Mouse (Mus musculus) erythroid progenitor cell, adult 5-6 weeks (primary cell): ENCODE results near the gene Kcnh2. TPM values are rescaled to one million over a fixed set of nuclear protein-coding genes. Genes with fewer than 3 reads are reported as not detected.

Experiments used
- ATAC-seq: replicated peaks from 2 replicates; pipeline ENCODE4 v1.8.0; 2016; ENCODE audit warnings: moderate number of reproducible peaks, mild to moderate bottlenecking, moderate TSS enrichment, inconsistent platforms; ENCODE audit not compliant: poor library complexity, low FRiP score, severe bottlenecking
- total RNA-seq, 2 experiments: library from RNA; stranded (forward) in 1 of 2; stranded (reverse) in 1 of 2; fragments of 150-400 nt in 1 of 2; fragments of 186-747, 209-891 nt in 1 of 2; gene quantifications; 2 replicates each; pipeline versions ENCODE4 v1.2.3 to v1.2.4; 2015 to 2017; ENCODE audit warnings: low replicate concordance in 2 of 2

Gene Kcnh2
- total RNA-seq, 2 experiments from 2014 or later: not detected

DNA sequence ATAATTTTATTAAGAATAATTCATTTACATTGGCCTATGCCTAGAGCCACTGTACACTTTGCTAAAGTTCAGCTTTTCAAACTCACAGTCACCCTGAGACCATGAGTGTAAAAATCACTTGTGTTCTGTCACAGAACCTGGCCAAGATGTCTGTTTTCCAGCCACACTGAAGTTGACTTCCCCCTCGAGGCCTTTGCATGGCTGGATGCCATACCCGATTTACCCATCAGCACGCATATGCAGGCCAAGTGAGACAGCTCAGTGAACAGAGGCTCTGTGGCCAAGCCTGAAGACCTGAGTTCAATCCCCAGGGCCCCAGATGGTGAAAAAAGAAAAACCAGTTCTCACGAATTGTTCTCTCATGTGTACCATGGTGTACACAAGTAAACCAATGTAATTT, 80.5 kb downstream of the Kcnh2 start:
- ATAC-seq: no peak

Other genes with a start within 250 kb of the Kcnh2 start
- gene Nupl2, start 186.6 kb downstream of the Kcnh2 start, total RNA-seq (2015; ENCODE audit: low replicate concordance): 2.9 and 3.2 TPM in 2 replicates
- 0.38 and 3.5 TPM in 2 replicates for gene Nupl2, start 186.6 kb downstream of the Kcnh2 start, total RNA-seq (2017; ENCODE audit: low replicate concordance)
- gene Nos3, start 13.2 kb upstream of the Kcnh2 start, total RNA-seq (2015; ENCODE audit: low replicate concordance): not detected in 2 replicates
- gene Nos3, start 13.2 kb upstream of the Kcnh2 start, total RNA-seq (2017; ENCODE audit: low replicate concordance): not detected in 2 replicates
- not detected in 2 replicates for gene Atg9b, start 40.5 kb upstream of the Kcnh2 start, total RNA-seq (2015; ENCODE audit: low replicate concordance)
- not detected in 2 replicates for gene Atg9b, start 40.5 kb upstream of the Kcnh2 start, total RNA-seq (2017; ENCODE audit: low replicate concordance)
- gene Abcb8, start 42.1 kb upstream of the Kcnh2 start, total RNA-seq (2015; ENCODE audit: low replicate concordance): 11.9 TPM in 1 of 2 replicates, not detected in the other
- gene Abcb8, start 42.1 kb upstream of the Kcnh2 start, total RNA-seq (2017; ENCODE audit: low replicate concordance): 1.7 and 8.0 TPM in 2 replicates
- not detected in 2 replicates for gene Asic3, start 61.8 kb upstream of the Kcnh2 start, total RNA-seq (2015; ENCODE audit: low replicate concordance)
- not detected in 2 replicates for gene Asic3, start 61.8 kb upstream of the Kcnh2 start, total RNA-seq (2017; ENCODE audit: low replicate concordance)
- gene Cdk5, start 71.9 kb upstream of the Kcnh2 start, total RNA-seq (2015; ENCODE audit: low replicate concordance): 6.3 and 10.8 TPM in 2 replicates
- gene Cdk5, start 71.9 kb upstream of the Kcnh2 start, total RNA-seq (2017; ENCODE audit: low replicate concordance): 1.7 and 3.7 TPM in 2 replicates
- 16.6 and 44.4 TPM in 2 replicates for gene Slc4a2, start 72.2 kb upstream of the Kcnh2 start, total RNA-seq (2015; ENCODE audit: low replicate concordance)
- 14.1 and 50.6 TPM in 2 replicates for gene Slc4a2, start 72.2 kb upstream of the Kcnh2 start, total RNA-seq (2017; ENCODE audit: low replicate concordance)
- 37.1 and 78.4 TPM in 2 replicates for gene Fastk, start 93.7 kb upstream of the Kcnh2 start, total RNA-seq (2015; ENCODE audit: low replicate concordance)
- 15.8 and 32.3 TPM in 2 replicates for gene Fastk, start 93.7 kb upstream of the Kcnh2 start, total RNA-seq (2017; ENCODE audit: low replicate concordance)
- gene Tmub1, start 96.2 kb upstream of the Kcnh2 start, total RNA-seq (2015; ENCODE audit: low replicate concordance): 5.4 TPM in 1 of 2 replicates, not detected in the other
- 0.64 and 12.8 TPM in 2 replicates for gene Tmub1, start 96.2 kb upstream of the Kcnh2 start, total RNA-seq (2017; ENCODE audit: low replicate concordance)
- gene Agap3, start 100.6 kb upstream of the Kcnh2 start, total RNA-seq (2015; ENCODE audit: low replicate concordance): 9.6 and 10.5 TPM in 2 replicates
- 14.1 and 23.0 TPM in 2 replicates for gene Agap3, start 100.6 kb upstream of the Kcnh2 start, total RNA-seq (2017; ENCODE audit: low replicate concordance)
- gene Gbx1, start 175.6 kb upstream of the Kcnh2 start, total RNA-seq (2015; ENCODE audit: low replicate concordance): not detected in 2 replicates
- not detected in 2 replicates for gene Gbx1, start 175.6 kb upstream of the Kcnh2 start, total RNA-seq (2017; ENCODE audit: low replicate concordance)
- gene Asb10, start 189.4 kb upstream of the Kcnh2 start, total RNA-seq (2015; ENCODE audit: low replicate concordance): not detected in 2 replicates
- gene Asb10, start 189.4 kb upstream of the Kcnh2 start, total RNA-seq (2017; ENCODE audit: low replicate concordance): not detected in 2 replicates
- not detected in 2 replicates for gene 4931409K22Rik, start 205.2 kb upstream of the Kcnh2 start, total RNA-seq (2015; ENCODE audit: low replicate concordance)
- gene 4931409K22Rik, start 205.2 kb upstream of the Kcnh2 start, total RNA-seq (2017; ENCODE audit: low replicate concordance): not detected in 2 replicates
- 14.7 and 18.0 TPM in 2 replicates for gene Abcf2, start 225.9 kb upstream of the Kcnh2 start, total RNA-seq (2015; ENCODE audit: low replicate concordance)
- 13.7 and 18.1 TPM in 2 replicates for gene Abcf2, start 225.9 kb upstream of the Kcnh2 start, total RNA-seq (2017; ENCODE audit: low replicate concordance)
- 5.9 and 10.5 TPM in 2 replicates for gene Chpf2, start 235.1 kb upstream of the Kcnh2 start, total RNA-seq (2015; ENCODE audit: low replicate concordance)
- 5.5 and 11.9 TPM in 2 replicates for gene Chpf2, start 235.1 kb upstream of the Kcnh2 start, total RNA-seq (2017; ENCODE audit: low replicate concordance)